Mouse (Mus musculus): ENCODE data around the gene Mtmr4.

Gene Mtmr4

GRCm38 (mm10) chr11:87591526-87592353, at the start of gene Mtmr4:
TSS of gene Mtmr4 (plus strand) at chr11:87592162.
- peak; percentile 100 for DNase-seq (ENCODE audit: low spot score)

DNA sequence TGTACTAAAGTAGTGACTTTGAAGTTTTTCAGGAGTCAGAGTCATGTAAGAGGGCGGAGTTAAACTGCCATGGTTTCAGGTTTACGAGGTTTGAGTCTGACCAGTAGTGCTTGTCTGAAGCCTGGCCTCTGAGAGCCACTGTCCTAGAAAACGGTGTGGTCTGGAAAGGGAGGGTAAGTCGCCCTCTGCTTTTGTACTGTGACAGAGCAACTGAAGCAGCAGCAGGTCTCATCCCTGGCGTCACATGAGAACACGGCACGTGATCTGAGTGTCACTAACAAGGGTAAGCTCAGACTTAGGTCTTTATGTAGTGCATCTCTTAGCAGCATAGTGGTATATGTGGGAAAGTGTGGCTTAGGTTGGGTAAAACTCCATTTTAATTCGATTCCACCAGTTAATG, 49.7 kb upstream of the Mtmr4 start:
- peak; percentile 5 for DNase-seq (ENCODE audit: low spot score)

DNA sequence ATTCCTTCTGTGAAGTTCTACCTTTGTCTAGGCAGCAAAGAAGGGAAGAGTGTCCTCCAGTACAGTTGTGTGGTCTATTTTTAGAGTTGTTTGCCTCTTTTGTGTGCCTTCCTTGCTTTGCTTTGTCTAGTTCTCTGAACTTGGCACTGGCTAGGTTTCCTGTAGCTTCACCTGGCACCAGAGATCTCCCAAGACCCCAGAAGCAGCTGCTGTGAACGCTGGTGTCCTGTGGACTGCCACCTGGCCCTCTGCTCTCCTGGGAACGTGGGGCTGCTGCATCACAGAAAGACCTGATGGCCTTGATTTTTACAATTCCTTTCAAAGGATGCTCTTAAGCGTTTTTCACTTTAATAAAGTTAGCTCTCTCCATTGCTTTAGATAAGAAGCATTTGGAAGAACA, 49.1 kb upstream of the Mtmr4 start:
- no peak for DNase-seq (ENCODE audit: low spot score)

DNA sequence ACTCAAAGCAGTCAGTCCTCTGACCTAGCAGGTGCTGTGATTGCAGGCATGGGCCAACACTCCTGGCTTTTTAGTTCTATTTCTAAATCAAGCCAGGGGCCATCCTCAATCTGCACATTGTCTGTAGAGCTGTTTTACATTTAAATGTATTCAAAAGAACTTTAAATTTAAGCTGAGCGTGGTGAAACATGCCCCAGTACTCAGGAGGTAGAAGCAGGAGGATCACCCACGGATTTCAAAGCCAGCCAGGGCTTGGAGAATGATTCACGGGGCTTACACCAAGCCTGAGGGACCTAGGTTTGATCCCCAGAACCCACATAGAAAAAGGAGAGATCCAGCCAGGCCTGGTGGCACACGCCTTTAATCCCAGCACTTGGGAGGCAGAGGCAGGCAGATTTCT, 38.6 kb upstream of the Mtmr4 start:
- no peak for DNase-seq (ENCODE audit: low spot score)

GRCm38 (mm10) chr11:87554386-87554785, 37.6 kb upstream of the Mtmr4 start:
- DNase-seq (ENCODE audit: low spot score) = no peak

GRCm38 (mm10) chr11:87555106-87555703, 36.8 kb upstream of the Mtmr4 start:
- DNase-seq (ENCODE audit: low spot score) = no peak

- DNase-seq (ENCODE audit: low spot score) = no peak
Observed at GRCm38 (mm10) chr11:87561208-87561607, 30.8 kb upstream of the Mtmr4 start.

DNA sequence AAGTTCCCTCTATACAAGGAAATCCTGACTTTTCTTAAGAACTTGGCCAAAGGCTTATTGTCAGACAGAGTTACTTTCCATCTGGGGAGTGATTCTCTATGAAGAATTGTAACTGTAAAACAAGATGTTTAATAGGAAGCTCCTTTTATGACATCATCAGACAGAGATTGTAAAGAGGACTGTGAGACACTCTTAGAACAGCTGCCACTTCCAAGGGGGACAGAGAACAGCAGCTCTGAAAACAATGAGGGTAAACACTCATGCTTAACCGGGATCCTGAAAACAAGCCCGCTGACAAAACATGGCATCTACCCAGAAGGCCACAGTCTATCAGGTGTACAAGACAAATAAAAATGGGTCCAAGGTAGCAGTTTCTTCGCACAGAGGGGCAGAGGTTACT, 25.5 kb upstream of the Mtmr4 start, which contains the start of gene Gm11492:
Gene Gm11492, plus strand, starts transcription at position 153 of the 400 bp plus-strand sequence.
- DNase-seq (ENCODE audit: low spot score) = no peak

DNA sequence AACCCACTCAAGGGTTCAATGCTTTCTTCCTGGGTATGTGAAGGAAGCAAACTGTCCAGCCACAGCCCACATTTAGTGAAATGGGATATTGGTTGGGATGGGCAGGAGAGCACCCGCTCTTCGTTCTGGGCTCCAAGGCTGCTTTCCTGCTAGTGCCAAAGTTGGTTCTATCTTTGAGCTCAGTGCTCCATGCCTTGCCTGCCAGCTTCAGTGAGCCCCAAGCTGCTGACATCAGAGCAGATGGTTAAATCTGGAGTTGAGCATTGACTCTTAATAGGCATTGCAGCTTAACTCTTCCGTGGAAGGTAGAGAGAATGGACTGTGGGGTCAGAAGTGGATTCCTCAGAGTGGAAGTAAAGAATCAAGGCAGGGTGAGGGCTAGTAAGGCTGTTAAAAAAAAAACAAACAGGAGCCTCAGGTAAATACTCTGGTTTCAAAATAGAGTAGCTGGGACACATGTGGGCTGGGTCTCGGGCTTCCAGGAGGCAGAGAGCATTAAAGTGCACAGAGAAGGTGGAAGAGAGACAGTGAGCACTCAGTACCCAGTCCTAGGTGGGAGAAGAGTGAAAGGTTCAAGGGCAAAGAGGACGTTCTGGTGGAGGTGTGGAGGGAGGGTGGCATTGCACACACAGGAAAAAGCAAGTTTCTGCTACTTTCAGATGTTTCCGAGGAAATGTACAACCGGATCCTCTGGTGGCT, 23.6 kb upstream of the Mtmr4 start, which contains the start of gene Sept4:
Gene Sept4, plus strand, starts transcription at position 649 of the 699 bp plus-strand sequence.
- DNase-seq (ENCODE audit: low spot score) = no peak

DNA sequence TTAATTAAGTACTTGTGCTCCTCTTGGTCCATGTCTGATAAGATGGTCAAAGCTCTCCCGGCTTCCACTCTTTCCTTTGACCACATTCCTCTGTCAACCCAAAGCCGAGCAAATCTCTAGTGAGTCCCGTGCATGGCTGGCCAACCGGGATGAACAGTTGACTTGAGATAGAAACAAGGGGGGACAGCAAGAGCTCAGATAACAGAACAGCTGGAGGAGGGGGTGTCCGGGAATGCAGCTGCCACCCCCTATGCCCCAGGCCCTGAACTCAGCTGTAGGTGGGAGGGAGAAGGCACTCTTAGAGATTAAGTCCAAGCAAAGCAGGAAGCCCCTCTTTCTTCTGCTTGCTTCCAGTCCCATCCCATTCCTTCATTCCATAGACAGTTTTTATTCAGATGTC, 21.2 kb upstream of the Mtmr4 start:
- DNase-seq (ENCODE audit: low spot score) = no peak

GRCm38 (mm10) chr11:87571361-87571950, 20.5 kb upstream of the Mtmr4 start:
- DNase-seq (ENCODE audit: low spot score) = no peak

DNA sequence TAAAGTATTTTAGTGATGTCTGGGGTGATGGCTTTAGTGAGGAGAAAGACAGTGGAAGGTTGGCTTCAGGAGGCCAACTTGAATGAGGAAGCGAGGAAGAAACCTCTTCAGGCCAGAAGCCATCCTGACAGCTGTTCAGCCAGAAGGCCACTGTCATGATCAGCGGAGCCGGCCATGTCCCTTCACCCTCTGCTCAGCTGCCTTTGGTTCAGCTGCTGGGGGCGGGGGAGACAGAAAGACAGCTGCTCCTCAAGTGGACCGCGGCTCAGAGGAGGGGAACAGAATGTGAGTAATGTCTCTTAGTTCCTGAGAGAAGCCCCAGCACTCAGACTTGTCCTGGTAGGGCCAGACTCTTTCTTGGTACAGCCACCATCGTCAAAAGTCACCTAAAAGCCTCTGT, 18.2 kb upstream of the Mtmr4 start:
- DNase-seq (ENCODE audit: low spot score) = no peak

GRCm38 (mm10) chr11:87574520-87575180, 17.3 kb upstream of the Mtmr4 start:
- DNase-seq (ENCODE audit: low spot score) = no peak

DNA sequence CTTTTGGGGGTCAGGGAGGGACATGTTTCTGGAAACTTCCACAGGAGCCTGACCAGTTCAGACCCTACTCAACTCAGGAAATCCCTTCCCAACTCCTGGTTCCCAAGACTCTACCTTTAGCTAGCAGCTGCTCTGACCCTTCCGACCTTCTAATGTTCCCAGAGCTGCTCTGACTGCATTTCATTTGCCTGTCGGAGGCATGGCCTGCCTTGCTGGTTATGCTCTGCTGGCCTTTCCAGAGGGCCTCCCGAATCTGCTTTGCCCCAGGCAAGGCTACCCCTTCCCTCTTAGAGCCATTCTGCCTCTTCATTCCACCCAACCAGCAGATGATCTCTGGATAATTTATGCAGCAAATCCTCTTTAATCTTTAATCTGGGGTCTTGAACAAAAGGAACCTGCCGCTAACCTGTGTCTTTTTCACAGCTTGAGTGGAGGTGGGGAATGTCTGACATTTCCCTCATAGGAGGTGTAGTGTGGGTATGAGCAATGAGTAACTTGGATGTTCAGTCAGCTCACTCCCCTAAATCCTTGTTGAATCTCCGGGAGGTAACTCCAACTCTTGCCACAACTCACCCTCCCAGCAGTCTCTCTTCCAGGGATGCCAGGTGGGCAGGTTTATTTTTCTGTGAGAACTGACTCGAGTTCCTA, 14.2 kb upstream of the Mtmr4 start:
- no peak for DNase-seq (ENCODE audit: low spot score)

- DNase-seq (ENCODE audit: low spot score) = peak; percentile 51
Observed at GRCm38 (mm10) chr11:87578249-87578962, 13.6 kb upstream of the Mtmr4 start.

DNA sequence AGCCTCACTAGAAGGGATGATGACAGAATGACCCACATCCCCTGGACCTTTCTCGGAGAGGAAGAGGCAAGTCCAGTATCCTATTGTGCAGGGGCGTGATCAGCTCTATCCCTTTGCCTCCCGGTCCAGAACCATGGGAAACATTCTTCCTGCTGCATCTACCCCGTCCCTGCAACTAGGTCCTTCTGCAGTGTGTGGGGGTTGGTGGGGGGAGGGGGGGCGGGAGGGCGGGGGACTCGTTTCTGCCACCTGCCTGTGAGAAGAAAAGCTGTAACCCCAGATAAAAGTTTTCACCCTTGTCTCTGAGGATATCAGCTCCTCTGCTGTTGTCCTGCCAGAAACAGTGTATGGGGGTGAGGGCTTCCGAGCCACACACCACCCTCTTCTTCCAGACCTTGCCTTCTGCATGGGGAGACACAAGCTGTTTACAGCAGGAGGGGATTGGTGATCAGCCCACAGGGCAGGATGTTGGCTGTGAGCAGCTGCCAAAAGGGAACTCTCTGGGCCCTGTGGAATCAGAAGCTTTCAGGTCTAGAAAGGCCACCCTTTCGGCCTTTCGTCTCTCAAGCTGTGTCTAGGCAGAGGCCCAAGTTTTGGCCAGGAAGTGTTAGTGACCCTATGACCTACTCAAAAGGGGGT, 12.9 kb upstream of the Mtmr4 start:
- no peak for DNase-seq (ENCODE audit: low spot score)

GRCm38 (mm10) chr11:87579713-87580112, 12.2 kb upstream of the Mtmr4 start:
- no peak for DNase-seq (ENCODE audit: low spot score)

DNA sequence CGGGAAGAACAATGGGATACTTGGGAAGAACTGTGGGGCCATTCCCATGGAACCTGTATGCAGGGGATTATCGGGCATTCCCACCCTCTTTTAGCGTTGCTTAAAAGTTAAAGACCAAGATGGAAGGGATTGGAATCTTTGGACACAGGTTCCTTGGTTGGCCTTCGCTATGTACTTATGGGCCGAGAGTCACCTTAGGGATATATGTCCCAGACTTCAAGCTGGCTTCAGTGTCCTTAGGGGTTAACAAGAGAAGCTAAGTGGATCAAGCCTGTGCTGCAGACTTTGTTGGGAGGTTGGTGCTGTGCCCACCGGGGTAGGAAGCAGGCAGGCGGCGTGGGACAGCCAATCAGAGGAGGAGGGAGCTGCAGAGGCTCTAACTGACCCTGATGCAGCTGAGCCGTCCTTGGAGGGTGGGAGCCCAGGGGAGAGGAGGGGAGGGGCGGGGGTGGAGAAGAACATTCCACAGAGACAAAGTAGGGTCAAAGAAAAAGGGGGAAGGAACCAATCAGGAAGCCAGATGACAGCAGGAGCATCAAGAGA, 11.3 kb upstream of the Mtmr4 start:
- DNase-seq (ENCODE audit: low spot score) = peak; percentile 45

GRCm38 (mm10) chr11:87581161-87581865, 10.6 kb upstream of the Mtmr4 start:
- DNase-seq (ENCODE audit: low spot score) = no peak
